Mouse (Mus musculus): ENCODE data around the gene Mup5. TPM values are rescaled to one million over a fixed set of nuclear protein-coding genes. Genes with fewer than 3 reads are reported as not detected.
"Not testable (repeated sequence)": the region's sequence is repeated elsewhere in the genome, so short reads cannot be mapped to it uniquely, and the experiment has no call there.

The Mup5 gene
- polyA plus RNA-seq (2014; fragmentation: Nextera tagmentation; extraction: Ambion mirVana) = not detected in 2 replicates

GRCm38 (mm10) chr4:61834952-61835708 lies at the start of gene Mup5:
Mup5 (minus strand) TSS chr4:61835233.
- Histone ChIP-seq H3K27ac (ENCODE audit: low read depth) (no peak within 1 kb of the TSS), H3K4me3 (ENCODE audit: low read depth, low read length) (no peak within 1 kb of the TSS), H3K9ac (ENCODE audit: low read length) (no peak within 1 kb of the TSS), H3K4me2 (ENCODE audit: low read length) (no peak within 1 kb of the TSS), H3K9me3 (ENCODE audit: control insufficient read depth, low read length) (no peaks in the 10 kb centered on the region), H3K4me1 (replicated peaks; ENCODE audit: control insufficient read depth, insufficient read depth, low read length) (no peaks in the 10 kb centered on the region), H3K36me3 (ENCODE audit: control insufficient read depth, insufficient read depth, low read length) (no peaks in the 10 kb centered on the region), H3K27me3 (replicated peaks; ENCODE audit: control insufficient read depth, insufficient read depth, low read length) (no peaks in the 10 kb centered on the region)
- DNase-seq (ENCODE audit: low spot score) (no peak), ATAC-seq (replicated peaks; ENCODE audit: low FRiP score, low TSS enrichment, low read depth) (no peak)
- 71% methylated on average over 4 of the region's 4 CpGs for WGBS

GRCm38 (mm10) chr4:61858160-61858559 lies 23.1 kb upstream of the Mup5 start:
- peaks cover 4% of the 10 kb centered on the region; the same call in 1 of the 2 replicates for H3K9me3 ChIP-seq (ENCODE audit: control insufficient read depth, low read length)
- no peaks in the 10 kb centered on the region for H3K4me1 ChIP-seq (replicated peaks; ENCODE audit: control insufficient read depth, insufficient read depth, low read length)
- ATAC-seq (replicated peaks; ENCODE audit: low FRiP score, low TSS enrichment, low read depth) (no peak), DNase-seq (ENCODE audit: low spot score) (no peak)
- no peak overlapping the region for H3K4me3 ChIP-seq (ENCODE audit: low read depth, low read length)
- no peak overlapping the region for H3K27ac ChIP-seq (ENCODE audit: low read depth)
- no peaks in the 10 kb centered on the region for H3K27me3 ChIP-seq (replicated peaks; ENCODE audit: control insufficient read depth, insufficient read depth, low read length)
- H3K36me3 ChIP-seq (ENCODE audit: control insufficient read depth, insufficient read depth, low read length) = no peaks in the 10 kb centered on the region
- WGBS = 47% methylated on average over 4 of the region's 4 CpGs
- H3K9ac ChIP-seq (ENCODE audit: low read length) = no peak overlapping the region
- no peak overlapping the region for H3K4me2 ChIP-seq (ENCODE audit: low read length)

GRCm38 (mm10) chr4:61855831-61856698 lies 21.0 kb upstream of the Mup5 start:
- Histone ChIP-seq H3K4me1 (replicated peaks; ENCODE audit: control insufficient read depth, insufficient read depth, low read length) (no peaks in the 10 kb centered on the region), H3K9ac (ENCODE audit: low read length) (no peak overlapping the region), H3K27ac (ENCODE audit: low read depth) (peak overlapping the region; percentile 55; the same call in 1 of the 2 replicates), H3K4me2 (ENCODE audit: low read length) (no peak overlapping the region), H3K9me3 (ENCODE audit: control insufficient read depth, low read length) (peaks cover 4% of the 10 kb centered on the region; the same call in 1 of the 2 replicates), H3K27me3 (replicated peaks; ENCODE audit: control insufficient read depth, insufficient read depth, low read length) (no peaks in the 10 kb centered on the region), H3K4me3 (ENCODE audit: low read depth, low read length) (no peak overlapping the region), H3K36me3 (ENCODE audit: control insufficient read depth, insufficient read depth, low read length) (no peaks in the 10 kb centered on the region)
- WGBS = 69% methylated on average over 18 of the region's 18 CpGs
- DNase-seq (ENCODE audit: low spot score) (no peak), ATAC-seq (replicated peaks; ENCODE audit: low FRiP score, low TSS enrichment, low read depth) (peak; percentile 92)

GRCm38 (mm10) chr4:61855344-61855743 lies 20.3 kb upstream of the Mup5 start:
- peaks cover 4% of the 10 kb centered on the region; the same call in 1 of the 2 replicates for H3K9me3 ChIP-seq (ENCODE audit: control insufficient read depth, low read length)
- H3K9ac ChIP-seq (ENCODE audit: low read length) = no peak overlapping the region
- H3K36me3 ChIP-seq (ENCODE audit: control insufficient read depth, insufficient read depth, low read length) = no peaks in the 10 kb centered on the region
- no peak overlapping the region for H3K4me2 ChIP-seq (ENCODE audit: low read length)
- no peaks in the 10 kb centered on the region for H3K4me1 ChIP-seq (replicated peaks; ENCODE audit: control insufficient read depth, insufficient read depth, low read length)
- ATAC-seq (replicated peaks; ENCODE audit: low FRiP score, low TSS enrichment, low read depth) (peak; percentile 36), DNase-seq (ENCODE audit: low spot score) (no peak)
- H3K27me3 ChIP-seq (replicated peaks; ENCODE audit: control insufficient read depth, insufficient read depth, low read length) = no peaks in the 10 kb centered on the region
- H3K4me3 ChIP-seq (ENCODE audit: low read depth, low read length) = no peak overlapping the region
- peak overlapping the region; percentile 55 for H3K27ac ChIP-seq (ENCODE audit: low read depth)
- 81% methylated on average over 6 of the region's 6 CpGs for WGBS

- Histone ChIP-seq H3K27ac (ENCODE audit: low read depth) (no peak overlapping the region), H3K9me3 (ENCODE audit: control insufficient read depth, low read length) (no peaks in the 10 kb centered on the region), H3K4me3 (ENCODE audit: low read depth, low read length) (no peak overlapping the region), H3K9ac (ENCODE audit: low read length) (no peak overlapping the region), H3K4me1 (replicated peaks; ENCODE audit: control insufficient read depth, insufficient read depth, low read length) (no peaks in the 10 kb centered on the region), H3K27me3 (replicated peaks; ENCODE audit: control insufficient read depth, insufficient read depth, low read length) (no peaks in the 10 kb centered on the region), H3K36me3 (ENCODE audit: control insufficient read depth, insufficient read depth, low read length) (no peaks in the 10 kb centered on the region), H3K4me2 (ENCODE audit: low read length) (no peak overlapping the region)
- 83% methylated on average over 5 of the region's 5 CpGs for WGBS
- no peak for DNase-seq (ENCODE audit: low spot score)
- ATAC-seq (replicated peaks; ENCODE audit: low FRiP score, low TSS enrichment, low read depth) = no peak
Observed at GRCm38 (mm10) chr4:61844758-61845455, 9.9 kb upstream of the Mup5 start.

- Histone ChIP-seq H3K36me3 (ENCODE audit: control insufficient read depth, insufficient read depth, low read length) (no peaks in the 10 kb centered on the region), H3K9ac (ENCODE audit: low read length) (no peak overlapping the region), H3K4me3 (ENCODE audit: low read depth, low read length) (no peak overlapping the region), H3K4me1 (replicated peaks; ENCODE audit: control insufficient read depth, insufficient read depth, low read length) (no peaks in the 10 kb centered on the region), H3K9me3 (ENCODE audit: control insufficient read depth, low read length) (no peaks in the 10 kb centered on the region), H3K4me2 (ENCODE audit: low read length) (no peak overlapping the region), H3K27ac (ENCODE audit: low read depth) (no peak overlapping the region), H3K27me3 (replicated peaks; ENCODE audit: control insufficient read depth, insufficient read depth, low read length) (no peaks in the 10 kb centered on the region)
- 72% methylated on average over 4 of the region's 4 CpGs for WGBS
- DNase-seq (ENCODE audit: low spot score) (no peak), ATAC-seq (replicated peaks; ENCODE audit: low FRiP score, low TSS enrichment, low read depth) (no peak)
Observed at GRCm38 (mm10) chr4:61829211-61829610, 5.8 kb downstream of the Mup5 start.

GRCm38 (mm10) chr4:61823185-61823584 lies 11.8 kb downstream of the Mup5 start:
- no peak overlapping the region for H3K4me2 ChIP-seq (ENCODE audit: low read length)
- no peaks in the 10 kb centered on the region for H3K4me1 ChIP-seq (replicated peaks; ENCODE audit: control insufficient read depth, insufficient read depth, low read length)
- ATAC-seq (replicated peaks; ENCODE audit: low FRiP score, low TSS enrichment, low read depth) = no peak
- 94% methylated on average over 15 of the region's 15 CpGs for WGBS
- H3K9ac ChIP-seq (ENCODE audit: low read length) = no peak overlapping the region
- H3K27ac ChIP-seq (ENCODE audit: low read depth) = no peak overlapping the region
- H3K4me3 ChIP-seq (ENCODE audit: low read depth, low read length) = no peak overlapping the region
- no peaks in the 10 kb centered on the region for H3K36me3 ChIP-seq (ENCODE audit: control insufficient read depth, insufficient read depth, low read length)
- 0 out of 2 replicates have a peak, but pooled peaks cover 2% of the 10 kb centered on the region for H3K9me3 ChIP-seq (ENCODE audit: control insufficient read depth, low read length)
- DNase-seq (ENCODE audit: low spot score) = no peak
- no peaks in the 10 kb centered on the region for H3K27me3 ChIP-seq (replicated peaks; ENCODE audit: control insufficient read depth, insufficient read depth, low read length)

- WGBS = 87% methylated on average over 9 of the region's 9 CpGs
Observed at GRCm38 (mm10) chr4:61822541-61822940, 12.5 kb downstream of the Mup5 start.

More at GRCm38 (mm10) chr4:61822541-61822940, 12.5 kb downstream of the Mup5 start:
- not testable (repeated sequence) for H3K9ac ChIP-seq (ENCODE audit: low read length); H3K36me3 ChIP-seq (ENCODE audit: control insufficient read depth, insufficient read depth, low read length); H3K27ac ChIP-seq (ENCODE audit: low read depth); ATAC-seq (replicated peaks; ENCODE audit: low FRiP score, low TSS enrichment, low read depth); H3K4me3 ChIP-seq (ENCODE audit: low read depth, low read length); DNase-seq (ENCODE audit: low spot score); H3K27me3 ChIP-seq (replicated peaks; ENCODE audit: control insufficient read depth, insufficient read depth, low read length); H3K4me1 ChIP-seq (replicated peaks; ENCODE audit: control insufficient read depth, insufficient read depth, low read length); H3K4me2 ChIP-seq (ENCODE audit: low read length); H3K9me3 ChIP-seq (ENCODE audit: control insufficient read depth, low read length)

Measured in intestine, embryonic 14.5 days (tissue).